Mouse (Mus musculus): ENCODE measurements around the gene Set. TPM values are rescaled to one million over a fixed set of nuclear protein-coding genes. Genes with fewer than 3 reads are reported as not detected.

The Set gene
- polyA plus RNA-seq, 1 experiment from 2014 or later, result 194 TPM

GRCm38 (mm10) chr2:30092280-30092918 is 35.2 kb downstream of the Set start:
- H3K36me3 ChIP-seq, result peaks cover 13% of the 10 kb centered on the region; the same call in 1 of the 2 replicates
- H3K27me3 ChIP-seq, result no peaks in the 10 kb centered on the region
- ATAC-seq (replicated peaks; ENCODE audit: insufficient number of reproducible peaks, insufficient read depth, low FRiP score, low read depth), result no peak
- peak overlapping the region; percentile 82 for H3K4me2 ChIP-seq
- WGBS, result 30% methylated on average over 6 of the region's 6 CpGs
- no peak overlapping the region; the same call in 1 of the 2 replicates for H3K27ac ChIP-seq
- H3K4me1 ChIP-seq (replicated peaks), result peaks cover 25% of the 10 kb centered on the region
- H3K4me3 ChIP-seq, result peak overlapping the region; percentile 80
- H3K9ac ChIP-seq, result peak overlapping the region; percentile 81
- no peaks in the 10 kb centered on the region for H3K9me3 ChIP-seq (replicated peaks)

GRCm38 (mm10) chr2:30093471-30094207 is 36.5 kb downstream of the Set start, which contains the start of gene Zdhhc12:
TSS of gene Zdhhc12 (minus strand) at chr2:30093648.
- no peaks in the 10 kb centered on the region for H3K27me3 ChIP-seq
- H3K4me3 ChIP-seq, result peak within 1 kb of the TSS; percentile 80
- under 1% methylated on average over 51 of the region's 51 CpGs for WGBS
- peaks cover 25% of the 10 kb centered on the region for H3K4me1 ChIP-seq (replicated peaks)
- H3K27ac ChIP-seq, result peak within 1 kb of the TSS; percentile 69
- H3K36me3 ChIP-seq, result peaks cover 19% of the 10 kb centered on the region; the same call in 1 of the 2 replicates
- H3K9me3 ChIP-seq (replicated peaks), result no peaks in the 10 kb centered on the region
- peak; percentile 98 for ATAC-seq (replicated peaks; ENCODE audit: insufficient number of reproducible peaks, insufficient read depth, low FRiP score, low read depth)
- peak within 1 kb of the TSS; percentile 81 for H3K9ac ChIP-seq
- H3K4me2 ChIP-seq, result peak within 1 kb of the TSS; percentile 82

- Histone ChIP-seq H3K27me3 (no peaks in the 10 kb centered on the region), H3K9ac (peak overlapping the region; percentile 61), H3K4me2 (peak overlapping the region; percentile 82), H3K36me3 (peaks cover 25% of the 10 kb centered on the region; the same call in 1 of the 2 replicates), H3K4me1 (replicated peaks) (peaks cover 25% of the 10 kb centered on the region), H3K9me3 (replicated peaks) (no peaks in the 10 kb centered on the region), H3K4me3 (peak overlapping the region; percentile 80), H3K27ac (peak overlapping the region; percentile 69)
- no peak for ATAC-seq (replicated peaks; ENCODE audit: insufficient number of reproducible peaks, insufficient read depth, low FRiP score, low read depth)
- WGBS, result 2% methylated on average over 13 of the region's 13 CpGs
These were observed 37.0 kb downstream of the Set start for GRCm38 (mm10) chr2:30094208-30094588.

GRCm38 (mm10) chr2:30095882-30096527 is 38.8 kb downstream of the Set start:
- ATAC-seq (replicated peaks; ENCODE audit: insufficient number of reproducible peaks, insufficient read depth, low FRiP score, low read depth), result no peak
- Histone ChIP-seq H3K27ac (no peak overlapping the region), H3K4me1 (replicated peaks) (peaks cover 25% of the 10 kb centered on the region), H3K9ac (no peak overlapping the region), H3K4me2 (no peak overlapping the region), H3K36me3 (peaks cover 29% of the 10 kb centered on the region), H3K9me3 (replicated peaks) (no peaks in the 10 kb centered on the region), H3K27me3 (no peaks in the 10 kb centered on the region), H3K4me3 (no peak overlapping the region)
- 82% methylated on average over 2 of the region's 2 CpGs for WGBS

- Histone ChIP-seq H3K9me3 (replicated peaks) (no peaks in the 10 kb centered on the region), H3K4me1 (replicated peaks) (no peaks in the 10 kb centered on the region), H3K9ac (no peak overlapping the region), H3K4me2 (no peak overlapping the region), H3K27me3 (no peaks in the 10 kb centered on the region), H3K4me3 (no peak overlapping the region), H3K27ac (no peak overlapping the region), H3K36me3 (peaks cover 52% of the 10 kb centered on the region)
- WGBS, result 66% methylated on average over 4 of the region's 4 CpGs
- ATAC-seq (replicated peaks; ENCODE audit: insufficient number of reproducible peaks, insufficient read depth, low FRiP score, low read depth), result no peak
These were observed 43.0 kb downstream of the Set start for GRCm38 (mm10) chr2:30100214-30100613.

GRCm38 (mm10) chr2:30106364-30106763 is 49.2 kb downstream of the Set start:
- Histone ChIP-seq H3K4me1 (replicated peaks) (0 out of 2 replicates have a peak, but pooled peaks cover 4% of the 10 kb centered on the region), H3K9ac (no peak overlapping the region), H3K9me3 (replicated peaks) (no peaks in the 10 kb centered on the region), H3K27ac (no peak overlapping the region), H3K36me3 (peaks cover 74% of the 10 kb centered on the region), H3K4me3 (no peak overlapping the region), H3K4me2 (no peak overlapping the region), H3K27me3 (no peaks in the 10 kb centered on the region)
- no peak for ATAC-seq (replicated peaks; ENCODE audit: insufficient number of reproducible peaks, insufficient read depth, low FRiP score, low read depth)

GRCm38 (mm10) chr2:30107646-30108045 is 50.5 kb downstream of the Set start:
- WGBS, result 90% methylated on average over 5 of the region's 5 CpGs
- no peaks in the 10 kb centered on the region for H3K27me3 ChIP-seq
- H3K27ac ChIP-seq, result no peak overlapping the region
- ATAC-seq (replicated peaks; ENCODE audit: insufficient number of reproducible peaks, insufficient read depth, low FRiP score, low read depth), result no peak
- H3K4me3 ChIP-seq, result no peak overlapping the region
- H3K9me3 ChIP-seq (replicated peaks), result no peaks in the 10 kb centered on the region
- no peak overlapping the region for H3K4me2 ChIP-seq
- peaks cover 69% of the 10 kb centered on the region for H3K36me3 ChIP-seq
- 0 out of 2 replicates have a peak, but pooled peaks cover 4% of the 10 kb centered on the region for H3K4me1 ChIP-seq (replicated peaks)
- H3K9ac ChIP-seq, result no peak overlapping the region

- H3K4me3 ChIP-seq, result no peak overlapping the region
- ATAC-seq (replicated peaks; ENCODE audit: insufficient number of reproducible peaks, insufficient read depth, low FRiP score, low read depth), result no peak
- H3K36me3 ChIP-seq, result peaks cover 67% of the 10 kb centered on the region
- H3K9ac ChIP-seq, result no peak overlapping the region
- 0 out of 2 replicates have a peak, but pooled peaks cover 4% of the 10 kb centered on the region for H3K4me1 ChIP-seq (replicated peaks)
- no peak overlapping the region for H3K27ac ChIP-seq
- H3K4me2 ChIP-seq, result no peak overlapping the region
- no peaks in the 10 kb centered on the region for H3K27me3 ChIP-seq
- WGBS, result 75% methylated on average over 4 of the region's 4 CpGs
- H3K9me3 ChIP-seq (replicated peaks), result no peaks in the 10 kb centered on the region
These were observed 51.1 kb downstream of the Set start for GRCm38 (mm10) chr2:30108260-30108659.

- Histone ChIP-seq H3K27me3 (no peaks in the 10 kb centered on the region), H3K27ac (no peak overlapping the region), H3K9me3 (replicated peaks) (no peaks in the 10 kb centered on the region), H3K36me3 (peaks cover 48% of the 10 kb centered on the region), H3K9ac (no peak overlapping the region), H3K4me2 (no peak overlapping the region), H3K4me3 (no peak overlapping the region), H3K4me1 (replicated peaks) (0 out of 2 replicates have a peak, but pooled peaks cover 4% of the 10 kb centered on the region)
- 89% methylated on average over 2 of the region's 2 CpGs for WGBS
- ATAC-seq (replicated peaks; ENCODE audit: insufficient number of reproducible peaks, insufficient read depth, low FRiP score, low read depth), result no peak
These were observed 54.3 kb downstream of the Set start for GRCm38 (mm10) chr2:30111500-30111899.

- no peak overlapping the region for H3K9ac ChIP-seq
- no peaks in the 10 kb centered on the region for H3K9me3 ChIP-seq (replicated peaks)
- 80% methylated on average over 5 of the region's 5 CpGs for WGBS
- peaks cover 42% of the 10 kb centered on the region for H3K36me3 ChIP-seq
- H3K27me3 ChIP-seq, result no peaks in the 10 kb centered on the region
- no peak overlapping the region for H3K27ac ChIP-seq
- ATAC-seq (replicated peaks; ENCODE audit: insufficient number of reproducible peaks, insufficient read depth, low FRiP score, low read depth), result 0 out of 2 replicates have a peak, but pooled peaks have one; percentile 26
- 0 out of 2 replicates have a peak, but pooled peaks cover 4% of the 10 kb centered on the region for H3K4me1 ChIP-seq (replicated peaks)
- no peak overlapping the region for H3K4me3 ChIP-seq
- H3K4me2 ChIP-seq, result no peak overlapping the region
These were observed 55.4 kb downstream of the Set start for GRCm38 (mm10) chr2:30112564-30112963.

- Histone ChIP-seq H3K36me3 (no peaks in the 10 kb centered on the region), H3K9ac (no peak overlapping the region), H3K27ac (no peak overlapping the region), H3K27me3 (no peaks in the 10 kb centered on the region), H3K4me3 (no peak overlapping the region), H3K4me1 (replicated peaks) (peaks cover 10% of the 10 kb centered on the region), H3K9me3 (replicated peaks) (no peaks in the 10 kb centered on the region), H3K4me2 (no peak overlapping the region)
- no peak for ATAC-seq (replicated peaks; ENCODE audit: insufficient number of reproducible peaks, insufficient read depth, low FRiP score, low read depth)
- 47% methylated on average over 6 of the region's 6 CpGs for WGBS
These were observed 62.5 kb downstream of the Set start for GRCm38 (mm10) chr2:30119641-30120051.
